Comparison of ENCODE assay signal across 9 mouse cellular contexts in genomic region chr9:121810081-121810821, GRCm38 (mm10). TPM values are rescaled to one million over a fixed set of nuclear protein-coding genes. Genes with fewer than 3 reads are reported as not detected.
DNase-seq lines count a peak whose midpoint lies in the region; TF ChIP-seq lines count a peak whose summit lies in the region.
"Had no signal": no experiment of that assay in that cellular context is flagged by ENCODE, and none has a peak within 500 bp of the region (broad histone marks: within the 10 kb centered on the region; RNA-seq: fewer than 3 reads in every experiment).

No protein-coding gene starts in this region.

- H3K36me3 ChIP-seq in hindbrain, embryonic 10.5 days, result no peaks in the 10 kb centered on the region
- H3K36me3 ChIP-seq: lung, embryonic 15.5 days had no signal

- H3K27ac ChIP-seq in cerebellum, adult 2 months (ENCODE audit: insufficient read depth, low read length), result peak overlapping the region; percentile 62; the same call in 1 of the 2 replicates
- peak overlapping the region; percentile 80 for H3K27ac ChIP-seq in hindbrain, embryonic 10.5 days
- H3K27ac ChIP-seq: lung, embryonic 15.5 days had no signal

- no peak for TF ChIP-seq CTCF in cerebellum, adult 2 months (IDR thresholded peaks at IDR 0.05; ENCODE audit: borderline replicate concordance, insufficient read depth, low read depth, low read length)

- 21% methylated on average over 15 of the region's 15 CpGs for WGBS in cerebellum, adult 2 months
- WGBS in hindbrain, embryonic 10.5 days, result 15% methylated on average over 15 of the region's 15 CpGs

- intact Hi-C loops in left cerebral cortex, postnatal 4 days (cut with DNase I), result no loop called here

- H3K27me3 ChIP-seq in cerebellum, adult 2 months (ENCODE audit: control insufficient read depth, insufficient read depth, low read length), result no peaks in the 10 kb centered on the region
- no peaks in the 10 kb centered on the region for H3K27me3 ChIP-seq in hindbrain, embryonic 10.5 days (ENCODE audit: insufficient read depth, poor library complexity, severe bottlenecking)
- H3K27me3 ChIP-seq: lung, embryonic 15.5 days had no signal

- TF ChIP-seq POLR2A in cerebellum, adult 2 months (IDR thresholded peaks at IDR 0.05; ENCODE audit: borderline replicate concordance, insufficient read depth, low read length), result no peak

- H3K4me1 ChIP-seq in cerebellum, adult 2 months (ENCODE audit: control insufficient read depth, insufficient read depth, low read length), result peaks cover 23% of the 10 kb centered on the region
- peaks cover 67% of the 10 kb centered on the region for H3K4me1 ChIP-seq in hindbrain, embryonic 10.5 days (replicated peaks)

- H3K4me3 ChIP-seq in cerebellum, adult 2 months (replicated peaks; ENCODE audit: insufficient read depth, low read depth, low read length), result no peak overlapping the region
- H3K4me3 ChIP-seq in hindbrain, embryonic 10.5 days, result peak overlapping the region; percentile 7; the same call in 1 of the 2 replicates
- H3K4me3 ChIP-seq: lung, embryonic 15.5 days had no signal

- DNase-seq in adrenal gland, postnatal 10 days, result peak; percentile 50
- DNase-seq in adrenal gland, adult 8-10 months, result no peak
- DNase-seq in cerebellum, adult 2 months, result peak; percentile 53 to 67
- DNase-seq in hindbrain, embryonic 10.5 days (ENCODE audit: low spot score), result peak; percentile 41
- DNase-seq in left cerebral cortex, postnatal 4 days, result peak; percentile 82
- peak; percentile 78 for DNase-seq in right cerebral cortex, adult 18-20 months
- no peak for DNase-seq in kidney, adult 11 months
- no peak for DNase-seq in thymus, postnatal 0 days (ENCODE audit: low spot score)

- no peaks in the 10 kb centered on the region for H3K9me3 ChIP-seq in hindbrain, embryonic 10.5 days
- H3K9me3 ChIP-seq: lung, embryonic 15.5 days had no signal

RNA-seq across cellular contexts. Expression of gene Hhatl, which starts 17.9 kb away (rescaled TPM):
- total RNA-seq in adrenal gland, postnatal 10 days (2021), result 10 to 100 TPM in 1 of 2 experiments, 1 to 10 TPM in 1; 4.3 to 17.4 TPM
- under 1 TPM in 1 of 4 experiments, not detected in 3; 0.59 TPM for total RNA-seq in adrenal gland, adult 8-10 months (2022)
- 43.9 and 46.5 TPM in 2 replicates for polyA plus RNA-seq in cerebellum, adult 2 months (2012; rRNA removed)
- not detected in 2 replicates for polyA plus RNA-seq in hindbrain, embryonic 10.5 days (2016; fragmentation: Nextera tagmentation; extraction: Ambion mirVana)
- under 1 TPM in 1 of 2 experiments, not detected in 1; 0.93 TPM for total RNA-seq in left cerebral cortex, postnatal 4 days (2021)
- 0.40 and 0.51 TPM in 2 replicates for polyA plus RNA-seq in thymus, postnatal 0 days (2015; fragmentation: Nextera tagmentation; extraction: Ambion mirVana)

RNA-seq across cellular contexts. Expression of gene Ccdc13, which starts 29.0 kb away (rescaled TPM):
- 1 to 10 TPM in 1 of 2 experiments, under 1 TPM in 1; 0.63 to 1.3 TPM for total RNA-seq in adrenal gland, postnatal 10 days (2021)
- 1 to 10 TPM in 3 of 4 experiments, under 1 TPM in 1; 0.73 to 2.2 (median 1.6) TPM for total RNA-seq in adrenal gland, adult 8-10 months (2022)
- 15.1 and 18.5 TPM in 2 replicates for polyA plus RNA-seq in cerebellum, adult 2 months (2012; rRNA removed)
- polyA plus RNA-seq in hindbrain, embryonic 10.5 days (2016; fragmentation: Nextera tagmentation; extraction: Ambion mirVana), result 2.6 and 2.7 TPM in 2 replicates
- 1 to 10 TPM; 3.9 to 4.3 TPM for total RNA-seq in left cerebral cortex, postnatal 4 days (2021)
- polyA plus RNA-seq in thymus, postnatal 0 days (2015; fragmentation: Nextera tagmentation; extraction: Ambion mirVana), result 0.24 and 0.29 TPM in 2 replicates

RNA-seq across cellular contexts. Expression of gene Klhl40, which starts 32.8 kb away (rescaled TPM):
- 1 to 10 TPM; 1.9 to 7.6 TPM for total RNA-seq in adrenal gland, postnatal 10 days (2021)
- under 1 TPM in 1 of 4 experiments, not detected in 3; 0.15 TPM for total RNA-seq in adrenal gland, adult 8-10 months (2022)
- 0.29 and 0.51 TPM in 2 replicates for polyA plus RNA-seq in cerebellum, adult 2 months (2012; rRNA removed)
- 0.06 and 0.16 TPM in 2 replicates for polyA plus RNA-seq in hindbrain, embryonic 10.5 days (2016; fragmentation: Nextera tagmentation; extraction: Ambion mirVana)
- total RNA-seq in left cerebral cortex, postnatal 4 days (2021), result 1 to 10 TPM; 1.3 TPM
- 0.34 and 0.40 TPM in 2 replicates for polyA plus RNA-seq in thymus, postnatal 0 days (2015; fragmentation: Nextera tagmentation; extraction: Ambion mirVana)

RNA-seq across cellular contexts. Expression of gene Higd1a, which starts 47.9 kb away (rescaled TPM):
- 100 to 1,000 TPM; 111 to 113 TPM for total RNA-seq in adrenal gland, postnatal 10 days (2021)
- total RNA-seq in adrenal gland, adult 8-10 months (2022), result 100 to 1,000 TPM in 1 of 4 experiments, 10 to 100 TPM in 3; 86.5 to 102 (median 87.4) TPM
- polyA plus RNA-seq in cerebellum, adult 2 months (2012; rRNA removed), result 125 and 128 TPM in 2 replicates
- polyA plus RNA-seq in hindbrain, embryonic 10.5 days (2016; fragmentation: Nextera tagmentation; extraction: Ambion mirVana), result 201 and 236 TPM in 2 replicates
- 10 to 100 TPM; 55.9 to 58.7 TPM for total RNA-seq in left cerebral cortex, postnatal 4 days (2021)
- polyA plus RNA-seq in thymus, postnatal 0 days (2015; fragmentation: Nextera tagmentation; extraction: Ambion mirVana), result 142 and 156 TPM in 2 replicates

RNA-seq across cellular contexts. Expression of gene Zfp651, which starts 51.1 kb away (rescaled TPM):
- total RNA-seq in adrenal gland, postnatal 10 days (2021), result 10 to 100 TPM; 41.2 to 50.8 TPM
- 10 to 100 TPM; 39.3 to 64.2 (median 52.9) TPM for total RNA-seq in adrenal gland, adult 8-10 months (2022)
- polyA plus RNA-seq in cerebellum, adult 2 months (2012; rRNA removed), result 67.9 and 68.5 TPM in 2 replicates
- polyA plus RNA-seq in hindbrain, embryonic 10.5 days (2016; fragmentation: Nextera tagmentation; extraction: Ambion mirVana), result 5.5 and 8.4 TPM in 2 replicates
- total RNA-seq in left cerebral cortex, postnatal 4 days (2021), result 10 to 100 TPM; 87.2 to 91.9 TPM
- 1.9 and 2.4 TPM in 2 replicates for polyA plus RNA-seq in thymus, postnatal 0 days (2015; fragmentation: Nextera tagmentation; extraction: Ambion mirVana)

Comparison
In these comparisons a context has a peak if more than half of its experiments do, and no peak if none do; other contexts are left out.
1. DNase-seq: peak in adrenal gland, postnatal 10 days (single experiment), cerebellum, adult 2 months (2 of 2), hindbrain, embryonic 10.5 days (single experiment), left cerebral cortex, postnatal 4 days (single experiment) and right cerebral cortex, adult 18-20 months (single experiment); none in adrenal gland, adult 8-10 months (single experiment), kidney, adult 11 months (single experiment) and thymus, postnatal 0 days (single experiment).